Mouse (Mus musculus) heart, postnatal 36 days (tissue): ENCODE data around the gene Kdm2a. TPM values are rescaled to one million over a fixed set of nuclear protein-coding genes. Genes with fewer than 3 reads are reported as not detected.

Experiments used
- DNase-seq, 2 experiments: peaks; one replicate each; pipeline ENCODE4 v3.0.0; 2021 to 2022
- intact Hi-C: fragments of 180-260 bp; cut with DNase I; formaldehyde crosslinking; loops from one replicate; pipeline ENCODE4 v1.15.1; 2025
- total RNA-seq, 2 experiments: library from RNA; stranded (reverse); gene quantifications; 2 replicates each; pipeline ENCODE4 v1.2.3; 2021

Gene Kdm2a
- total RNA-seq, 2 experiments from 2014 or later, result 39.4 to 41.1 TPM

- intact Hi-C loops, result no loop called here
- peak; percentile 44 to 49 for DNase-seq
Observed at GRCm38 (mm10) chr19:4332653-4333052, 65.4 kb downstream of the Kdm2a start.

- intact Hi-C loops, result no loop called here
- no peak for DNase-seq
Observed at GRCm38 (mm10) chr19:4331273-4331672, 66.8 kb downstream of the Kdm2a start.

DNA sequence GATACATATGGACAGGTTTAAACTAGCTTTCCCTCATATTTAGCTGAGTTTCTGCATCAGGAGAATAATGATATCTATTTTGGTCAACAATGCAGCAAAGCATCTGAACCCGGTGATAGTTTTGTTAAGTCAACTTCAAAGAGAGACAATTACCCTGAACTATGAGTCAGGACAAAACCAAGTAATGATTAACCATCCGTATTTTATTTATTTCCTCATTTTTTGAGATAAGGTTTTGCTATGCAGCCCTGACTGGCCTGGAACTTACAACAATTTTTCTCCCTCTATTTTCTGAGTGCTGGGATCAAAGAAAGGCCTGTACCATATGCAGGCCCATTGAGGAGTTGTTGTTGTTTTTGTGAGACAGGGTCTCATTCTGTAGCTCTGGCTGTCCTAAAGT is 67.5 kb downstream of the Kdm2a start:
- DNase-seq, result no peak
- intact Hi-C loops, result no loop called here

DNA sequence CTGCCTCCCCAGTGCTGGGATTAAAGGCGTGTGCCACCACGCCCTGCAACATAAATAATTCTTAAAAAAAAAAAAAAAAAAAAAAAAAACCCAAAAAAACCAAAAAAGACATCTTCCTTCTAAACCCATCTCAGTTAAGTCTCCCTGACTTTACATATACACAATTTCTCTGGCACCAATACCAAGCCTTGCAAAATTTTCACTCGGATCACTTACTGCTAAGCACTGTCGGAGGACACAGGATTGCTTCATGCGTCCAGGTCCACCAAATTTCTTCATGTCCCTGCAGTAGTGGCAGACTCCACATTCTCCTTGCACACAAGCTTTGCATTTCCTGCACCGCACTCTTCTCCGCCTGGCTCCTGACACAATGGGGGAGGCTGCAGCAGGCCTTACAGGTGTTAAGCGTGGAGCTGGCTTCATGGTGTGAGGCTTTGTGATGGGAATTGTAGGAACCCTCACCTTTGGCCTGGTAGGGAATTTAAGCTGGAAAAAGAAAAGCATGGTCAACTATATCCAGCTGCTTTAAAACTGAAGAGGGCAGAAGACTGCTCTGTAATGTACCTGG is 69.3 kb downstream of the Kdm2a start:
- intact Hi-C loops, result no loop called here
- DNase-seq, result no peak

GRCm38 (mm10) chr19:4326881-4327280 is 71.2 kb downstream of the Kdm2a start:
- DNase-seq, result no peak
- intact Hi-C loops, result no loop called here

- intact Hi-C loops, result no loop called here
- DNase-seq, result no peak
Observed at GRCm38 (mm10) chr19:4326106-4326505, 72.0 kb downstream of the Kdm2a start.

DNA sequence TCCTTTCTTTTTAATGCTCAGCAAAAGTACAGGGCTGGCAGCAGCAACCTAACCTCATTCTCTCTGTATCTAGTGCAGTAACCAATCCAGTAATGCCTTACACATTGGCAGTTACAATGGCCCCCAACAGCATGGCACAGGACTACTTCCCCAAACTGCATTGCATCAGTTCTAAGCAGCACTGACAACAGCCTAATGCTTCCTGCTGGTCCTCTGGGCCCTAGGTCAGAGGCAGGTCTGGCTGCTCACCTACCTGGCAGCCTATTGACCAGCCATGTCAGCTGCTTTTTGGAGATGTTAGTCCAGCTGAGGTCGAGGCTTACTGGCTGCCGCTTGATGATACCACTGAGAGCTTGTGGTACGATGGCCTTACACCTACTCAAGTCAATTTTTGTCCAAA is 76.0 kb downstream of the Kdm2a start:
- intact Hi-C loops, result no loop called here
- no peak for DNase-seq

GRCm38 (mm10) chr19:4321622-4322021 is 76.5 kb downstream of the Kdm2a start:
- intact Hi-C loops, result no loop called here
- DNase-seq, result no peak

DNA sequence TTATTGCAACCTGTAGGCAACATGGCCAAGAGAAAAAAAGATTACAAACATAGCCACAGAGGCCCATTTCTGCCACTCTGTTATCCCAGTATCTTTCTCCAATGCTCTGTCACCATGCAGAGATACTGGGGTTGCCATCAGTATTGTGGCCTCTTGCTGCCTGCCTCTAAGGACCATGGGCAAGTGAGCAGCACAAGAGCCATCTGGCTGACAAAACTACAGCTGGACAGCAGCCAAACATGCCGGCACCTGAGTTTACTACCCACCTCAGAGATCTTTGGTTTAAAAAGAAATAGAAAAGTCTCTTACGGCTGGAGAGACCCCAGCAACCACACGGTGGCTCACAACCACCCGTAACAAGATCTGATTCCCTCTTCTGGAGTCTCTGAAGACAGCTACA is 78.8 kb downstream of the Kdm2a start:
- no peak for DNase-seq
- intact Hi-C loops, result no loop called here

GRCm38 (mm10) chr19:4317181-4317580 is 80.9 kb downstream of the Kdm2a start:
- intact Hi-C loops, result no loop called here
- DNase-seq, result no peak

DNA sequence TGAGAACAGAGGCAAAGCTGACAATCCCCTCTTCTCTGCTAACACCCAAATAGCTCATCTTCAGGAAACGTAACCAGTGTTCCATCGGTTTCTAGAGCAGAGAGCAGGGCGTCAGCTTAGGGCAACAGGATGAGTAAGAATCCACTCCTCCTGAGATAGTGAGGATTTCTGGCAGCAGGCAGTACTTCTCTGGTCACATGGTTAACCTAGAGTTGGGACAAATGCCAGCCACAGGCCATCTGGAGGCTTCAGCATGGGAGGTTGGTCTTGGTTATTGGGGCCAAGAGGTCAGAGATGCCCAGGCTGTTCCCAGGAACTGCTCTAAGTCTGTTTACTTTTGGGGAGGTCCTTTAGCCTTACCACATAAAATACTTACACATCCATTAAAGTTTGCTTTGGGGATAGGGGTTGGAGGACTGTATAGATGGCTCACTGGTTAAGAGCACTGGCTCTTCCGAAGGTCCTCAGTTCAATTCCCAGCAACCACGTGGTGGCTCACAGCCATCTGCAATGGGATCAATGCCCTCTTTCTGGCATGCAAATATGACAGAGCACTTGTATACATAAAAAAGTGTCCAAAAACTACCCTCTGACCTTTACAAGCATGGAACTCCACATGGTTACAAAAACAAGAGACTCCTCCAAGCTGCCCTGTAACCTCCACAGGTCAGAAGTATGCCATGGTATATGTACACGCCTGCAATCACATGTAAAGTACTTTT is 82.7 kb downstream of the Kdm2a start:
- DNase-seq, result no peak
- intact Hi-C loops, result no loop called here

DNA sequence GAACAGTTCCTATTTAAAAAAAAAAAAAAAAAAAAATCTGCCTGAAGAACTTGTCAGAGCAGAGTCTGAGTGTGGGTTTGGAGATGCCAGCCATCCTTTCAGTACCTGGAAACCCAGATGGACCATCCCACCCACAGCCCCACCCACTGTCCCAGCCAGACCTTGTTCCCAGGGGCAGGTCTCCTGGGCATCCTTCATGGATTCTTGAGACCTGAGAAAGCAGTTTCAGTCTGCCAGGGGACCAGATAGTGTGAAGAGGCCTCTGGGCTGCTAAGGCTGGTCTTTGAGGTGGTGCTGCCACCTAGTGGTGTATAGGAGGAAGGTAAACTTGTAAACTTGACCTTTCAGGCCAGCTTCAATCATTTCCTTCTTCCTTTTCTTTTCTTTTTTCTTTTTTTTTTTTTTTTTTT is 88.3 kb downstream of the Kdm2a start:
- DNase-seq, result peak; percentile 56 to 63
- intact Hi-C loops, result loop anchor here (5.0 kb wide), 1 partner anchor 102 kb away; no protein-coding TSS in a partner anchor

DNA sequence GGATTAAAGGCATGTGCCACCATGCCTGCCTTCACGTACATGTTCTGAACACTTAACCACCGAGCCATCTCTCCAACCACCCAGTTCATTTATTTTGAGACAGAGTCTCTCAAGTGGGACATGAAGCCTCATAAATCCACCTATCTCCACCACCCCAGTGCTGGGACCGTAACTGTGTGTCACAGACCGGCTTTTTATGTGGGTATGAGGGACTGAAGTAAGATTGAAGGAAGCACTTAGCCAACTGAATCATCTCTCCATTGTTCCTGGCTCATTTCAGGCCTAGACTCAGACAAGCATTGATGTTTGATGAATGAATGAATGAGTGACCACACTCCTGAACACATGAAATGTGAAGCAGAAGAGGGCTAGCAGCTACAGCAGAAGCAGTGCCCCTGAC is 88.8 kb downstream of the Kdm2a start:
- no peak for DNase-seq
- intact Hi-C loops, result loop anchor here (5.0 kb wide), 1 partner anchor 102 kb away; no protein-coding TSS in a partner anchor

DNA sequence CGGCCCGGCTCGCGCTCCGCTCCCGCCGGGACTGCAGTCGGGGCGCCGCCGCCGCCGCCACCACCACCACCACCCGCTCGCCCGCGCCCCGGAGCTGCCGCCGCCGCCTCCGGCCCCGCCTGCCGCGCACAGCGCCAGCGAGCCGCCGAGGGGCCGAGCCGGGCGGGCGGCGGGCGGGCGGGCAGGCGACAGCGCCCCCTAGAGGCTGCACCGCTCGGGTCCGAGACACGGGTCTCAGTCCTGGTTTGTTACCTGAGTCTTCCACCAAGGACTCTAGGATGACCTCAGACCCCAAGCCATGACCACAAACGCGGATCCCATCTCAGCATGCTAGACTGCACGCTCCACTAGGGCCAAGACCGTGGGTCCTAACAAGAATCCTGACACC is 91.9 kb downstream of the Kdm2a start, which contains the start of gene Grk2:
Gene Grk2, minus strand, starts transcription at position 33 of the 388 bp plus-strand sequence.
- peak; percentile 86 to 90 for DNase-seq
- intact Hi-C loops, result loop anchor here (1.0 to 5.0 kb wide), 3 partner anchors 23 to 99 kb away; partner anchors contain the start of gene Ankrd13d

DNA sequence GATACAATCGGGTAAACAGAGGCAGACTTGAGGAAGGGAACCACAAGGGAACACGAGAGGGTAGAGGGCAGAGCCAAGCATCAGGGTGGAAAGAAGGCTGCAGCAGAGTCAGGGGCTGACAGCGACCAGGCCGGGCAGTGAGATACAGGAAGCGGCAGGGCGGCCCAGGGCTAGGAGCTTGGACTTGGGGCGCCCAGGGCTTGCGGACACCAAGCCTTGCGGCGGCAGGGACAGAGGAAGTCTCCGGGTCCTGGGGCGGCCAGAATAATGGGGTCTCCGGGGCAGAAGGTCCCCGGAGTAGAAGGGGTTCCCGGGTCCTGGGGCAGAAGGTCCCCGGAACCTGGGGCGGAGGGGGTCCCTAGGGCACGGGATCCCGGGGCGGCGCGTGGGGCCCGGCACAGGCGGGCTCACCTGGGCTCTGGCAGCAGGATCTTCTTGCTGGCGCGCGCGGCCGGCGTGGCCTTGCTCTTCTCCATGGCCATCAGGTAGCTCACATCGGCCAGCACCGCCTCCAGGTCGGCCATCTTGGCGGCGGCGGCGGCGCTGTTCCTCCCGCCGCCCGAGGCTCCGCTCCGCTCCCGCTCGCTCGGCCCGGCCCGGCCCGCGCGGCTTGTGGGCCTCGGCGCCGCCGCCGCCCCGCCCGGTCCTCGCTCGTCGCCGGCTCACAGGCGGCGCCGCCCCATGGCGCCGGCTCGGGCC is 92.4 kb downstream of the Kdm2a start:
- intact Hi-C loops, result loop anchor here (1.0 to 5.0 kb wide), 3 partner anchors 22 to 98 kb away; partner anchors contain the start of gene Ankrd13d
- peak; percentile 52 to 74 for DNase-seq

GRCm38 (mm10) chr19:4304871-4305321 is 93.2 kb downstream of the Kdm2a start:
- intact Hi-C loops, result loop anchor here (5.0 kb wide), 1 partner anchor 98 kb away; no protein-coding TSS in a partner anchor
- no peak for DNase-seq

GRCm38 (mm10) chr19:4304251-4304821 is 93.7 kb downstream of the Kdm2a start:
- no peak for DNase-seq

DNA sequence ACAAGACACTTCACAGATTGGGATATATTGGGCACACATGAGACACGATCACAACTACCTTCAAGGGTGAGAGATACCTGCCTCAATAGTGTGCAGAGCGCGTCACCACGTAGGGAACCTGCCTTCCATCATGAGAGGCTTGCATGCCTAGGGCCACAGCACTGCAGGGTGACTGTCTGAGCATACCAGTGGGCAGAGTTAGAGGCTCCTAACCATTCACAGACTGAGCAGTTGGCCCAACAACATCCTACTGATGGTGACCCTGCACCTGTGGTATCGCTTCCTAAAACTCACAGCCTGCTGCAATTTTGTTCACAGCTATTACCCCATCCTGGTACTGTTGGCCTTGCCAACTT is 94.5 kb downstream of the Kdm2a start:
- intact Hi-C loops, result no loop called here
- no peak for DNase-seq

More at GRCm38 (mm10) chr19:4304251-4304821, 93.7 kb downstream of the Kdm2a start:
- intact Hi-C loops, result no loop called here

DNA sequence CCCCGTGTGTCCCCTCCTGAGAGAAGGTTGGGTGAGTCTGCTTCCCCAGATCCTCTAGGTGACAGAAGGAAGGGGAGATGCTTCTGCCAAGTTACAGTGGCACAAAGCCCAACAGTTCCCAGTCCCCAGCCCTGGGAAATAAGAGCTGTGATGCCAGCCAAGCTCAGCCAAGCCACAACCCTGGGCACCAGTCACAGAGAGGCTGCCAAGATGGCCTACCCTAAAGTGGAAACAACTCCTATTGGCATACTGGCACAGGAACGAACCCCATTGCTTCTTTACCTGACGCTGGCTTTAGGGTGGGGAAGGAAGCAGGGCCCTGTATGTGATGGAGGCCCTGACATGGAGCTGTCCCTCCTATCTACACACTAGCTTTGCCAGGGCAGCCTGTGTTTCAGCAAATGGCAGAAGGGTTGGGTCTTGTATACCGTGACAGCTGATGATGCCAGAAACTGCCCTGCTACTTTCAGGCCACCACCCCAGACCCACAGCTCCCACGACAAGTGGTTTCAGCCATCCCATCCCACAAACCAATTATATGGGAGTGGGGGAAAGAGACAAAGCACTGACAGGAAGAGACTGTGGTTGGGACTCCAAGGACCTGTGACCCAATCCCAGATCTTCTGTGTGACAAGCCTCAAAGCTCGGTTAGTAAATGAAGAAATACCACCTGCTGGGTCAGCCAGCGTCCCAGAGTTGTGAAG is 95.0 kb downstream of the Kdm2a start:
- intact Hi-C loops, result no loop called here
- peak in 1 of 2 experiments; percentile 65 for DNase-seq
